Mouse (Mus musculus): ENCODE data around the gene Lmbrd2. TPM values are rescaled to one million over a fixed set of nuclear protein-coding genes. Genes with fewer than 3 reads are reported as not detected.

Gene Lmbrd2
- 1.3 and 2.0 TPM in 2 replicates for polyA plus RNA-seq (2016; fragmentation: Nextera tagmentation; extraction: Ambion mirVana)

DNA sequence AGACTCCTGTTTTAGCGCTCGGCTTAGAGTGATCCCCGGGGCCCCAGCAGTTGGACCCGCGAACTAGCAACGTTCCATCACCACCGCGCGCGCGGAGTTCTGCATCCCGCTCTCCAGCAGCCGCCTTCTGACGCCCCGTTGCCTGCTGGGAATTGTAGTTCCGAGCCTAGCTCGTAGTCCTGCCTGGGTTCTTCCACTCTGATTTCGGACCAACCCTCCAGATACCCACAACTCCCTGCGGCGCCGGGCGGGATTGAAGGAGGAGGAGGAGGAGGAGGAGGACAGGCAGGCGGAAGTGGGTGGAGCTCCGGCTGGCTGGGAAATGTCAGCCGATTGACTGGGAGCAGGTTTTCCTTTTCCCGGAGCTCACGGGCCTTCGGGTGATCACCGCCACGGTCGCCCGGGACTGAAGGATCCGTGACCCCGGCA lies at the start of gene Lmbrd2:
TSS of gene Lmbrd2 (plus strand) at position 299 of the 429 bp plus-strand sequence.
- Histone ChIP-seq H3K36me3 (peaks cover 46% of the 10 kb centered on the region), H3K27ac (peak within 1 kb of the TSS; percentile 92), H3K27me3 (ENCODE audit: low read depth, poor library complexity, severe bottlenecking) (no peaks in the 10 kb centered on the region), H3K9me3 (replicated peaks) (no peaks in the 10 kb centered on the region), H3K4me3 (peak within 1 kb of the TSS; percentile 87), H3K4me1 (peaks cover 16% of the 10 kb centered on the region; the same call in 1 of the 2 replicates)
- under 1% methylated on average over 34 of the region's 34 CpGs for WGBS
- DNase-seq (ENCODE audit: low spot score): peak; percentile 93

DNA sequence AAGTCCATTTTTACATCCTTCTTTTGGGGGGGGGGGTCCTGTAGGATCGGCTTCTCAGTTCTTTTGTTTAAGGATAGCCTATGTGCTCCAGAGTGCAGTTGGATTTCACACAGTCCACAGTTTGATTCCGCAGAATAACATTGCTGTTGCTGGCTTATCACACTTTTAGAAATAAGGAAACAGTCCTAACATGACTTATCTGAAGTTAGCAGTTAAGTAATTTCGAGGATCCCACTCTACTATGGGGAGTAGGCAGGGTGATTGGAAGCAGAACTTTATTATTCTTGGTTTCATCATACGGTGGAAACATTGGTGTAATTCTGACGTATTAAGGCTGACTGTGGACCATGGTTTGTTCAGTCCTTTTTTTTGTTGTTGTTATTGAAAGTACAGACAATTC lies 49.7 kb upstream of the Lmbrd2 start:
- no peak for DNase-seq (ENCODE audit: low spot score)
- Histone ChIP-seq H3K4me3 (no peak overlapping the region), H3K4me1 (peaks cover 11% of the 10 kb centered on the region), H3K27me3 (ENCODE audit: low read depth, poor library complexity, severe bottlenecking) (no peaks in the 10 kb centered on the region), H3K9me3 (replicated peaks) (no peaks in the 10 kb centered on the region), H3K36me3 (peaks cover 87% of the 10 kb centered on the region), H3K27ac (no peak overlapping the region)
- WGBS: 96% methylated on average over 5 of the region's 5 CpGs

GRCm38 (mm10) chr15:9093598-9094365 lies 46.6 kb upstream of the Lmbrd2 start:
- WGBS: 76% methylated on average over 11 of the region's 11 CpGs
- H3K36me3 ChIP-seq: peaks cover 84% of the 10 kb centered on the region
- H3K9me3 ChIP-seq (replicated peaks): no peaks in the 10 kb centered on the region
- no peak overlapping the region for H3K4me3 ChIP-seq
- no peak overlapping the region for H3K27ac ChIP-seq
- H3K4me1 ChIP-seq: peaks cover 8% of the 10 kb centered on the region
- H3K27me3 ChIP-seq (ENCODE audit: low read depth, poor library complexity, severe bottlenecking): no peaks in the 10 kb centered on the region
- DNase-seq (ENCODE audit: low spot score): no peak

DNA sequence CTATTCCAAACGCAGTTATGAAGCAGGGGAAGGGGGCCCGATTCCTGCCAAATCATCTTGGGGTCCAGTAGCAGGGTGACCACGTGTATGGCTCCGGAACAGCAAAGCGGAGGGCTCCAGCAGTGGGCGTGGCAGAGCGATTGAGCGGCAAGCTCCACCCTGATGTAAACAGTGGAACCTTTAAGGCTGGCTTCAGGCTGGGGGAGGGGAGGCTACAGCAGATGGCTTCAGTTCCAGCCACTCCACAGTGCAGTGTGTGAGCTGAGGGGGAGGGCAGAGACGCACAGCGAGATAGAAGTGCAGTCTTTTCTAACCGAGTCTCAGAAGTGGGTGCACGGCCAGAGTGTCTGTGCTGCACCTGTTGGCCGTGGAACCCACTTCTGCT lies 46.0 kb upstream of the Lmbrd2 start:
- DNase-seq (ENCODE audit: low spot score): peak; percentile 45
- Histone ChIP-seq H3K27ac (0 out of 2 replicates have a peak overlapping the region, but pooled peaks have one; percentile 4), H3K36me3 (peaks cover 86% of the 10 kb centered on the region), H3K4me3 (no peak overlapping the region), H3K4me1 (peaks cover 8% of the 10 kb centered on the region), H3K9me3 (replicated peaks) (no peaks in the 10 kb centered on the region), H3K27me3 (ENCODE audit: low read depth, poor library complexity, severe bottlenecking) (no peaks in the 10 kb centered on the region)
- WGBS: 21% methylated on average over 13 of the region's 13 CpGs

DNA sequence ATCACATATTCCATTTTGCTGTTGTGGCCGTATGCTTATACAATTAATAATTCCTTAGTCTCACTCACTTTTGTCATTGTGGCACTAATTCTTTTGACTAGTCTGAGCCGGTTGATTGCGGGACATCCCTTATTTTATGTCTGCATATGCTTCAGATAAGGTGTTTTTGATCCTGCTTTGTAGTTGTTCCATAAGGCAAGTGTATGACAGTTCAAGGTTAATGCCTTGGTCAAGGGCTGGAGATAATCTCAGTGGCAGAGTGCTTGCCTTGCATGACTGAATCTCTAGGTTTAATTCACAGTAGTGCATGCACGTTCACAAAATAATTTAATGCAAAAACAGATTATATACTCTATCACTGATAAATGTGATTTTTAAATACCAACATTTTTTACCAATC lies 43.5 kb upstream of the Lmbrd2 start:
- Histone ChIP-seq H3K27me3 (ENCODE audit: low read depth, poor library complexity, severe bottlenecking) (no peaks in the 10 kb centered on the region), H3K27ac (no peak overlapping the region), H3K36me3 (peaks cover 86% of the 10 kb centered on the region), H3K4me3 (no peak overlapping the region), H3K4me1 (peaks cover 8% of the 10 kb centered on the region), H3K9me3 (replicated peaks) (no peaks in the 10 kb centered on the region)
- DNase-seq (ENCODE audit: low spot score): no peak
- 95% methylated on average over 4 of the region's 4 CpGs for WGBS

DNA sequence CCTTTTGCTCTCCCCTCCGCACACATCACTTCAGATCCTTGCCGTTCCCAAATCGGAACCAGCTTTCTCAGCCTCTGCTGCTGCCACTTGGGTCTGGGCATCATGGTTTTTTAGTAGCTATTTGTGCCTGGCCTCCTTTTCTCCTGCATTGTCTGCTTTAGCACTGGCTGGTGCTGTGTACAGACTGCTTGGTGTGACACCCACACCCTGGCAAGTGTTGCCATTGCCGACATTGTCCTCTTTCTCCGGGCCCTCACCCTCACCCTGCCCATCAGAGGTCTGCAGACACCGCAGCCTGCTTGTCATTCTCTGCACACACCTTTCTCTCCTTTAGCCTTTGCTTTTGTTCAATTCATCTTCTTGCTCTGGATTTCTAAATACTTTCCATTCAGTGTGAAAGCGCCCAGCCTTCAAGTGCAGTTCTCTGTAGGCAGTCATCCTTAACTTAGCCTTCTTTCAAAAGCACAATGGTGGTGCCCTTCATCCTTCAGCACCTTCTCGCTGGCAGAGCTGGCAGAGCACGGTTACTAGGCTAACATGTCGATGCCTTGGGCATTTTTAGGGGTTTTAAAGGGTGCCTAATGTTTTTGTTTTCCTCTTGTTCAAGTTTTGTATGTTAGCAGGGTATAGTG lies 39.8 kb upstream of the Lmbrd2 start:
- WGBS: 95% methylated on average over 10 of the region's 10 CpGs
- Histone ChIP-seq H3K9me3 (replicated peaks) (no peaks in the 10 kb centered on the region), H3K27me3 (ENCODE audit: low read depth, poor library complexity, severe bottlenecking) (no peaks in the 10 kb centered on the region), H3K4me3 (no peak overlapping the region), H3K27ac (no peak overlapping the region), H3K4me1 (no peaks in the 10 kb centered on the region), H3K36me3 (peaks cover 95% of the 10 kb centered on the region)
- no peak for DNase-seq (ENCODE audit: low spot score)

GRCm38 (mm10) chr15:9106303-9107074 lies 33.9 kb upstream of the Lmbrd2 start:
- Histone ChIP-seq H3K27me3 (ENCODE audit: low read depth, poor library complexity, severe bottlenecking) (no peaks in the 10 kb centered on the region), H3K4me3 (no peak overlapping the region), H3K36me3 (peaks cover 91% of the 10 kb centered on the region), H3K4me1 (no peaks in the 10 kb centered on the region), H3K9me3 (replicated peaks) (no peaks in the 10 kb centered on the region), H3K27ac (no peak overlapping the region)
- WGBS: 92% methylated on average over 13 of the region's 13 CpGs
- no peak for DNase-seq (ENCODE audit: low spot score)

GRCm38 (mm10) chr15:9110526-9111347 lies 29.6 kb upstream of the Lmbrd2 start:
- H3K36me3 ChIP-seq: peaks cover 91% of the 10 kb centered on the region
- no peak overlapping the region for H3K4me3 ChIP-seq
- no peaks in the 10 kb centered on the region for H3K4me1 ChIP-seq
- H3K27ac ChIP-seq: no peak overlapping the region
- 89% methylated on average over 6 of the region's 6 CpGs for WGBS
- DNase-seq (ENCODE audit: low spot score): no peak
- no peaks in the 10 kb centered on the region for H3K9me3 ChIP-seq (replicated peaks)
- no peaks in the 10 kb centered on the region for H3K27me3 ChIP-seq (ENCODE audit: low read depth, poor library complexity, severe bottlenecking)

- Histone ChIP-seq H3K27me3 (ENCODE audit: low read depth, poor library complexity, severe bottlenecking) (no peaks in the 10 kb centered on the region), H3K4me1 (no peaks in the 10 kb centered on the region), H3K36me3 (peaks cover 92% of the 10 kb centered on the region), H3K27ac (no peak overlapping the region), H3K9me3 (replicated peaks) (no peaks in the 10 kb centered on the region), H3K4me3 (no peak overlapping the region)
- DNase-seq (ENCODE audit: low spot score): no peak
- 89% methylated on average over 3 of the region's 3 CpGs for WGBS
Observed at GRCm38 (mm10) chr15:9111648-9112047, 28.7 kb upstream of the Lmbrd2 start.

GRCm38 (mm10) chr15:9113556-9113955 lies 26.8 kb upstream of the Lmbrd2 start:
- Histone ChIP-seq H3K4me1 (no peaks in the 10 kb centered on the region), H3K27me3 (ENCODE audit: low read depth, poor library complexity, severe bottlenecking) (no peaks in the 10 kb centered on the region), H3K27ac (no peak overlapping the region), H3K9me3 (replicated peaks) (no peaks in the 10 kb centered on the region), H3K36me3 (peaks cover 92% of the 10 kb centered on the region), H3K4me3 (no peak overlapping the region)
- DNase-seq (ENCODE audit: low spot score): no peak
- WGBS: 92% methylated on average over 9 of the region's 9 CpGs

DNA sequence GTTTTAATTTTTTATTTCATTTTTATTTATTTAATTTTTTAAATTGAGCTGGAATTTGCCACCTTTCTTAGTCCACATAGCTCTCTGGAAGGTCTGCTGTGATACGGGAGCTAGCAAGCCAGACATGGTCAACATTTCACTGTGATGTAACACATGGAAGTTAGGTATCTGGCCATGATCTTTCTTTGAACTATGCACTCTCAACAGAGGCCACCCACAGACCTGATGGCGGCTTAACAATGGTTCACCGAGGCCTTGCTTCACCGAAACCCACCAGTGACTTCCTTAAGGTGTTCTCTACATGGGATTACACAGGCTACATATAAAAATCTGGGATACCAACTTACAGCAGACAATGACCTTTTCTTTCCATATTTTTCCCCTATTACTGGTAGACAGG lies 26.2 kb upstream of the Lmbrd2 start:
- DNase-seq (ENCODE audit: low spot score): no peak
- 89% methylated on average over 4 of the region's 4 CpGs for WGBS
- H3K27me3 ChIP-seq (ENCODE audit: low read depth, poor library complexity, severe bottlenecking): no peaks in the 10 kb centered on the region
- H3K27ac ChIP-seq: no peak overlapping the region
- H3K36me3 ChIP-seq: peaks cover 92% of the 10 kb centered on the region
- no peak overlapping the region for H3K4me3 ChIP-seq
- H3K9me3 ChIP-seq (replicated peaks): no peaks in the 10 kb centered on the region
- no peaks in the 10 kb centered on the region for H3K4me1 ChIP-seq

GRCm38 (mm10) chr15:9114599-9114998 lies 25.8 kb upstream of the Lmbrd2 start:
- Histone ChIP-seq H3K4me3 (no peak overlapping the region), H3K36me3 (peaks cover 95% of the 10 kb centered on the region), H3K4me1 (no peaks in the 10 kb centered on the region), H3K27ac (no peak overlapping the region), H3K9me3 (replicated peaks) (no peaks in the 10 kb centered on the region), H3K27me3 (ENCODE audit: low read depth, poor library complexity, severe bottlenecking) (no peaks in the 10 kb centered on the region)
- DNase-seq (ENCODE audit: low spot score): no peak
- 88% methylated on average over 5 of the region's 5 CpGs for WGBS
